Mouse (Mus musculus): ENCODE measurements at regions not wholly inside any gene's neighbourhood (a gene's known extent, or its start where the extent isn't known, plus 50 kb on each side); places are given as distances from the start of the nearest gene placed in this dataset.

DNA sequence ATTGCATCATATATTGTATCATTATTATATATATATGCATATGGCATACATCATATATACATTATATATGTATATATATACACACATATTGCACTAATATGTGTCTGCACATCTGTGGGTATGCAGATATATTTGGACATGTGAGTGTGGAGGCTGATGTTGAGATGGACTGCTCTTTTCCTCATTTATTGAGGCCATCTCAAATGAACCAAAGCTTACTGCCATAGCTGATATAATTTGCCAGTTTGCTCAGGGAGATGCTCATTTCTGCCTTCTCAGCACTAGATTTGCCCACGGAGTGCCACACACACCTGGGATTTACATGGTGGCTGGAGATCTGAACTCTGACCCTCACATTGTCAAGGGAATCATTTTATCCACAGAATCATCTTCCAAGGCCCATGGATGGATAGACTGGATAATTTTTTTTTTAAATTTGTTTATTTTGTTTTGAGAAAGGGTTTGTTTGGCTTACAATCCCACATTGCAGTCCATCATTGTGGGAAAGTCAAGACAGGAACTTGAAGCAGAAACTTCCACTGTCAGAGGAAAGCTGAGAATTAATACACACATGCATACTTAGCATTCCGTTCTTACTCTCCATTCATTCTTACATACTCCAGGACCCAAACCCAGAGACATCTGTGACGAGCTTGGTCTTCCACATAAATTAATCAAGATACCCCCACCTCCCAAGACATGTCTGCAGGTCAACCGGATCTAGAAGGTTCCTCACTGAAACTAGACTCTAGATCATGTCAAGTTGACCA, 77.9 kb upstream of the Cwc22 start:
- no peak for DNase-seq (ENCODE audit: low spot score)
- Histone ChIP-seq H3K9ac (ENCODE audit: low read length) (no peak overlapping the region), H3K27ac (replicated peaks) (no peak overlapping the region), H3K27me3 (ENCODE audit: control insufficient read depth, insufficient read depth, low read length) (no peaks in the 10 kb centered on the region), H3K4me1 (replicated peaks; ENCODE audit: control insufficient read depth, insufficient read depth) (no peaks in the 10 kb centered on the region), H3K4me2 (replicated peaks; ENCODE audit: low read depth) (no peak overlapping the region), H3K9me3 (ENCODE audit: control insufficient read depth, low read length) (no peaks in the 10 kb centered on the region), H3K36me3 (ENCODE audit: control insufficient read depth, insufficient read depth, low read length) (no peaks in the 10 kb centered on the region), H3K4me3 (ENCODE audit: low read depth, low read length) (no peak overlapping the region)
- WGBS, result 51% methylated on average over 4 of the region's 4 CpGs
- ATAC-seq (ENCODE audit: low FRiP score, low TSS enrichment), result no peak
- TF ChIP-seq CTCF (IDR thresholded peaks at IDR 0.05; ENCODE audit: low read depth), result no peak
- TF ChIP-seq EP300 (optimal IDR thresholded peaks at IDR 0.05), result no peak

DNA sequence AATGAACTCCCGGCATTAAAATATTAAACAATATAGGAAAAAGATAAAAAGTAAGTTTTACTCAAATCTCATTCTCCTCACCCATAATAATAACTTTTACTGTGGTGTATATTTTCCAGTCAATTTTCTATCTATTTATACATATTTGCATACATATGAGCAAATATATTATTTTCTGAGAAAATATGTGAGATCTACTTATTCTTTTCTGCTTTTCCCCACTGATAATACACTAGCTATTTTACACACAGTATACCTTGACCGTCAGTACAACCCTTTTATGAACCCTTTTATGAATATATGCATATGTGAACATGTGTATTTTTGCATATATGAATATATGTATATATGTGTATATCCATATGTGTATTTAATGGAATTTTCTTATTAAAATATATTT, 77.2 kb upstream of the Cwc22 start:
- Histone ChIP-seq H3K4me3 (ENCODE audit: low read depth, low read length) (no peak overlapping the region), H3K9ac (ENCODE audit: low read length) (no peak overlapping the region), H3K27ac (replicated peaks) (no peak overlapping the region), H3K36me3 (ENCODE audit: control insufficient read depth, insufficient read depth, low read length) (no peaks in the 10 kb centered on the region), H3K4me2 (replicated peaks; ENCODE audit: low read depth) (no peak overlapping the region), H3K9me3 (ENCODE audit: control insufficient read depth, low read length) (no peaks in the 10 kb centered on the region), H3K4me1 (replicated peaks; ENCODE audit: control insufficient read depth, insufficient read depth) (no peaks in the 10 kb centered on the region), H3K27me3 (ENCODE audit: control insufficient read depth, insufficient read depth, low read length) (no peaks in the 10 kb centered on the region)
- ATAC-seq (ENCODE audit: low FRiP score, low TSS enrichment) (no peak), DNase-seq (ENCODE audit: low spot score) (no peak)
- TF ChIP-seq EP300 (optimal IDR thresholded peaks at IDR 0.05) (no peak), CTCF (IDR thresholded peaks at IDR 0.05; ENCODE audit: low read depth) (no peak)
- WGBS, result 84% methylated on average over 2 of the region's 2 CpGs

DNA sequence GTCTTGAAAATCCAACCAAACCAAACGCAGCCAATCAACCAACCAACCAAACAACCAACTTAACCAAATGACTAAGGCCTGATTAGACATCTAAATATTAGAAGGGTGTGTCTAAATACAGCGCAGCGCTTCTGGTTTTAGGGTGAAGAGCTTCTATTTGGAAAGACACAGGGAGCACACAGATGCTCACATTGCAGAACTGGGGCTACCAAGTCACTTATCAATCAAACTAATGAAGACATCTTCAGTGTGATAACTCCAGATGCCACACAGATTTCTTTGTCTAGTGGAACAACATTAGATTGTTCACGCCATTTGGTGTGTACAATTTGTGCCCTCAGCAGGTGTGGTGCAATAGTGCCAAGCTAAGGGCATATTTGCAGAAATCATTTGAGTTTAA, 76.6 kb upstream of the Cwc22 start:
- no peak for ATAC-seq (ENCODE audit: low FRiP score, low TSS enrichment)
- H3K4me2 ChIP-seq (replicated peaks; ENCODE audit: low read depth), result no peak overlapping the region
- DNase-seq (ENCODE audit: low spot score), result no peak
- 78% methylated on average over 4 of the region's 4 CpGs for WGBS
- no peaks in the 10 kb centered on the region for H3K36me3 ChIP-seq (ENCODE audit: control insufficient read depth, insufficient read depth, low read length)
- TF ChIP-seq EP300 (optimal IDR thresholded peaks at IDR 0.05), result no peak
- TF ChIP-seq CTCF (IDR thresholded peaks at IDR 0.05; ENCODE audit: low read depth), result no peak
- H3K27me3 ChIP-seq (ENCODE audit: control insufficient read depth, insufficient read depth, low read length), result no peaks in the 10 kb centered on the region
- no peak overlapping the region for H3K27ac ChIP-seq (replicated peaks)
- H3K9me3 ChIP-seq (ENCODE audit: control insufficient read depth, low read length), result no peaks in the 10 kb centered on the region
- H3K4me3 ChIP-seq (ENCODE audit: low read depth, low read length), result no peak overlapping the region
- no peak overlapping the region for H3K9ac ChIP-seq (ENCODE audit: low read length)
- H3K4me1 ChIP-seq (replicated peaks; ENCODE audit: control insufficient read depth, insufficient read depth), result no peaks in the 10 kb centered on the region

DNA sequence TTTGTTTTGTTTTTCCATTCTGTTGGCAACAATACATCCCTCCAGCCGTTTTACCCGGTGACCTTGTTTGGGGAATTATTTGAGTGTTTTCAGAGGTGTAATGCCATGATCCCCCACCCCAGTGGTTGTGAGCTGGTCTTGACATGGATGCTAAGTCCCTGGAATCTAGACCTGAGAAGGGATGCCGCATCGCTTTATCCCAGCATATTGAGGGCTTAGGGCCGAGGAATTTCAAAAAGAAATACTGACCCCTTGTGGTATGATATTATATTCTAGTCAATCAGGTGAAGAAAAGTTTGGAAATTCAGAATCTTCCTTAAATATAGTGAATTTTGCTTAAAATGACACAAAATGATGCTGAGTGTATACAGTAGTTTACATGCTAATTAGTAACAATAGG, 75.7 kb upstream of the Cwc22 start:
- DNase-seq (ENCODE audit: low spot score), result no peak
- Histone ChIP-seq H3K4me3 (ENCODE audit: low read depth, low read length) (no peak overlapping the region), H3K4me2 (replicated peaks; ENCODE audit: low read depth) (no peak overlapping the region), H3K36me3 (ENCODE audit: control insufficient read depth, insufficient read depth, low read length) (no peaks in the 10 kb centered on the region), H3K9ac (ENCODE audit: low read length) (no peak overlapping the region), H3K27ac (replicated peaks) (no peak overlapping the region), H3K9me3 (ENCODE audit: control insufficient read depth, low read length) (no peaks in the 10 kb centered on the region), H3K27me3 (ENCODE audit: control insufficient read depth, insufficient read depth, low read length) (no peaks in the 10 kb centered on the region), H3K4me1 (replicated peaks; ENCODE audit: control insufficient read depth, insufficient read depth) (no peaks in the 10 kb centered on the region)
- WGBS, result 19% methylated on average over 5 of the region's 5 CpGs
- ATAC-seq (ENCODE audit: low FRiP score, low TSS enrichment), result no peak
- TF ChIP-seq CTCF (IDR thresholded peaks at IDR 0.05; ENCODE audit: low read depth) (peak; percentile 71), EP300 (optimal IDR thresholded peaks at IDR 0.05) (no peak)

DNA sequence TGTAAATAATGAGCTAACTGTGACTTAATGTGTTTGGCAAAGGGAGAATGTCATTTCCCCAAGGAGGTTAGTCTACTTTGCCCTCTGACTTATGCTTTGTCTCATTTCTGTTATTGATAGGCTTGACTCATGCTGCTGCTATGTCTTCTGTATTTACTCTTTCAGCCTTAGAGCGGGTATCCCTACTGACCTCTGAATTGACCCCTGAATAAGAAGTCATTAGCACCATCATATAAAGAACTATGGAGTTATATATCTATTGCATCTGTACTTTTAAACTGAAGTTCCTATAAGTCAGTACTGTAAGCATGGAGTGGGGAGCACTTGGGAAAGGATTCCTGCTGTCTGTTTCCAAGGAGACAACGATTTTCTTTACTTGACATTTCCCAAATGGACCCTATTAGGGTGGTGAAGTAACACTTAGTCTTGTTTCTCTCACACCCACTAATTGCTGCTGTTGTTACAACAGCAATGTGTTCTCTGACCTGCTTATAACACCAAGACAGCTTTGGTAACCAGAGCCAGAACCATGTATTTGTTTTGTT, 75.3 kb upstream of the Cwc22 start:
- Histone ChIP-seq H3K4me2 (replicated peaks; ENCODE audit: low read depth) (no peak overlapping the region), H3K4me3 (ENCODE audit: low read depth, low read length) (no peak overlapping the region), H3K27ac (replicated peaks) (no peak overlapping the region), H3K4me1 (replicated peaks; ENCODE audit: control insufficient read depth, insufficient read depth) (no peaks in the 10 kb centered on the region), H3K36me3 (ENCODE audit: control insufficient read depth, insufficient read depth, low read length) (no peaks in the 10 kb centered on the region), H3K9ac (ENCODE audit: low read length) (no peak overlapping the region), H3K9me3 (ENCODE audit: control insufficient read depth, low read length) (no peaks in the 10 kb centered on the region), H3K27me3 (ENCODE audit: control insufficient read depth, insufficient read depth, low read length) (no peaks in the 10 kb centered on the region)
- 40% methylated on average over 2 of the region's 2 CpGs for WGBS
- TF ChIP-seq EP300 (optimal IDR thresholded peaks at IDR 0.05) (no peak), CTCF (IDR thresholded peaks at IDR 0.05; ENCODE audit: low read depth) (no peak)
- ATAC-seq (ENCODE audit: low FRiP score, low TSS enrichment), result no peak
- no peak for DNase-seq (ENCODE audit: low spot score)

DNA sequence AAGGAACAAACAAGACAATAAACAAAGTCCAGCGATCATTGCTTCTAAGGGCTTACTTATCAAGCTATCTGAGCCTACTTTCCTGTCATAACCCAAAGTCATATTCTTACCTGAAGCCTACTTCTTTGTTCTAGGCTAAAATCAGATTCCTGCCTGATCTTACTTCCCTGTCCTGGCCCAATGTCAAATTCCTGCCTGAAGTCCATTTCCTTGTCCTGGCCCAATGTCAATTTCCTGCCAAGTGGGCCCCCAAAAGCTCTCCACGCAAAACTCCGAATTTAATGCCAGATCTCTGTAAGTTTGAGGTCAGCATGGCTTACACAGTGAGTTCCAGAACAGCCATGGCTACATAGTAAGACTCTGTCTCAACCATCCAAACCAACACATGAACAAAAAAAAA, 74.3 kb upstream of the Cwc22 start:
- Histone ChIP-seq H3K4me3 (ENCODE audit: low read depth, low read length) (no peak overlapping the region), H3K27ac (replicated peaks) (no peak overlapping the region), H3K4me1 (replicated peaks; ENCODE audit: control insufficient read depth, insufficient read depth) (no peaks in the 10 kb centered on the region), H3K9ac (ENCODE audit: low read length) (no peak overlapping the region), H3K9me3 (ENCODE audit: control insufficient read depth, low read length) (no peaks in the 10 kb centered on the region), H3K36me3 (ENCODE audit: control insufficient read depth, insufficient read depth, low read length) (no peaks in the 10 kb centered on the region), H3K27me3 (ENCODE audit: control insufficient read depth, insufficient read depth, low read length) (no peaks in the 10 kb centered on the region), H3K4me2 (replicated peaks; ENCODE audit: low read depth) (no peak overlapping the region)
- DNase-seq (ENCODE audit: low spot score) (no peak), ATAC-seq (ENCODE audit: low FRiP score, low TSS enrichment) (no peak)
- TF ChIP-seq CTCF (IDR thresholded peaks at IDR 0.05; ENCODE audit: low read depth) (no peak), EP300 (optimal IDR thresholded peaks at IDR 0.05) (no peak)
- 78% methylated on average over 3 of the region's 3 CpGs for WGBS
